Mouse (Mus musculus) bone marrow macrophage, adult 2 months (primary cell): ENCODE data around the gene Bco1.

ENCODE experiments used
- CTCF ChIP-seq: IDR thresholded peaks from 2 replicates; pipeline ENCODE4 v1.5.1; 2012; ENCODE audit warnings: low read depth, mild to moderate bottlenecking, low read length, moderate library complexity
- POLR2A ChIP-seq: IDR thresholded peaks from 2 replicates; pipeline ENCODE4 v1.6.1; 2012; ENCODE audit warnings: mild to moderate bottlenecking, low read depth, low read length, borderline replicate concordance

DNA sequence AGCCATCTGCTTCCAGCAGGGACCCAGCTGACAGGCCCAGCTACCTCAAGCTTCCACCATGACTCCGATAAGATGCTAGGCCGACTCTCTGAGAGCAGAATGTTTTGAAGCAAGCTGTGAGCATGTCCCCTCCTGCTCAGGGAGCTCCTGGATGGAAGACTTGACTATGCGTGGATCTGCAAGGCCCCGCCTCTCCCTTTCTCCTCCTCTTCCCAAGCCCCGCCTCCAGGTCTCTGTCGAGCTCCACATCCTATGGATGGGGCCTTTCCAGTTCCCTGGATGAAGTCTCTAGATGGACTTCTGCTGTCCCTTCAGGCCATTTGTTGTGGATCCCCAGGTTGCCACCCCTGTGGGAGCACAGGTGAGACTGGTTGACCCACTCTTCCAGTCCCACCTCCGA, 36.6 kb upstream of the Bco1 start:
- TF ChIP-seq CTCF (no peak), POLR2A (no peak)
